Mouse (Mus musculus) frontal cortex, postnatal 14 days (tissue): ENCODE results near the gene Bbof1.

Experiments used
- DNase-seq, 2 experiments: peaks; one replicate each; pipeline ENCODE4 v3.0.0; 2022; ENCODE audit warnings: low spot score in 2 of 2

Bbof1 gene

DNA sequence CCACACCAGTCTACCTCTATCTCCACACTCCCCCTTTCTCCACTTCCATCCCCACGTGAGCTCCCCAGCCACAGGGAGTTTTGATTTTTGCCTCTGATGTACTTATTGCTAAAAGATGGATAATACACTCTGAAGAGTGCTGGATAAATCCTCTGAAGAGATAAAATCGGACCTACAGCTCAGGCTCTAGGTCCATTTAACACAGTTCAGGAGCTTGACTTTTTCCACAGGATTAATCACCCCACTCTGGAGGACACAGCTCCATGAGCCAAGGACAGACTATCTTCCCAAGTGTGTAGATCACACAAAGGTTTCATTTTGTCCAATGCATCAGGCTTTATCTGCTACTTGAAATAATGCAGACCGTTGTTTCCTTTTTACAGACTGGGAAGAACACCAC, 8.8 kb upstream of the Bbof1 start:
- DNase-seq = no peak

DNA sequence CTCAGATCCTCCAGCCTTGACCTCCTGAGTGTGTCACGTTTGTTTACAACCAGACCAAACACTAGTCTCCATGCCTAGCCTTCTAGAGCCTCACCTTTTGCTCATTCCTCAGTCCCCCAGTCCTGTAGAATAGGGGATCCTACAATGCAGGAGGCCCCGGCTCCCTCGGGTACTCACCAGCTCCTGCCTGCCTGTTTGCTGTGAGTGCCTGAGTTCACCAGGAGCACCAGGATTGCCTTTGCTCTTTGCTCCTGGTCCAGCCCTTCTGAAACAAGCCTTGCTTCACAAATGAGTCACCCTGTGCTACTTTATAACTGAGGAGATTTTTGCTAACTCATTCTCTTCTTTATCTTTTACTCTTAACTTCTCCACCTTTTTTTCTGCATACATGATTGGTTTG, 8.2 kb upstream of the Bbof1 start:
- DNase-seq = no peak

DNA sequence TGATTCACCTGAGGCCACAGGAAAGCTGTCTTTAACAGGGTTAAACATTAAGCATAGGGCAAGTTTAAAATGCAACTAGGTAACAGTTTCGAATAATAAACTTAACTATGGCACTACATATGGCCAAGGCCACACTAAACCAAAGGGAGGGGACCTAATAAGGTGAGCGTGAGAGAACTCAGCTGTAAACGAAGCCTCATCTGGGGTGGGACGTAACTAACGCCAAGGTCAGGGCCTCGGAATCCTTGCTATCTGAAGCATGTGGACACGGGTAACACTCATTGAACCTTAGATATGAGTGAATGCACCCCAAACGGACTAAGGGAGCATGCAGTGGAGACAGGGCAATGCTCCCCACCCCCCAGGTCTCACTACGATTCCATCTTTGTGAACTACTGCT, 5.9 kb upstream of the Bbof1 start:
- no peak for DNase-seq

DNA sequence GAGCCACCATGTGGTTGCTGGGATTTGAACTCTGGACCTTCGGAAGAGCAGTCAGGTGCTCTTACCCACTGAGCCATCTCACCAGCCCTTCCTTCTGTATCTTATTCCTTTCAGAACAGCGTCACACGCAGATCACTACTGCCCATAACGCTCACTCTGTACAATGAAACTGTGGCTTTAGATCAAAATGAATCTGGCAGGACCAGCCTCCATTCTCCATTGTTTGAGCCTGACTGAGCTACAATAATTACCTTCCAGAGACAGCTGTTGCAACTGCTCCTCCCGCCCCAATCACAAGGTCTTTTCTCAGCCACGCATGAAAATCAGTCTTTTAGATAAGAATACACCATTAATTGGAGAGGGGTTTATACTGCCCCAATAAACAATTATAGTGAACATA, 4.3 kb upstream of the Bbof1 start:
- DNase-seq = no peak

DNA sequence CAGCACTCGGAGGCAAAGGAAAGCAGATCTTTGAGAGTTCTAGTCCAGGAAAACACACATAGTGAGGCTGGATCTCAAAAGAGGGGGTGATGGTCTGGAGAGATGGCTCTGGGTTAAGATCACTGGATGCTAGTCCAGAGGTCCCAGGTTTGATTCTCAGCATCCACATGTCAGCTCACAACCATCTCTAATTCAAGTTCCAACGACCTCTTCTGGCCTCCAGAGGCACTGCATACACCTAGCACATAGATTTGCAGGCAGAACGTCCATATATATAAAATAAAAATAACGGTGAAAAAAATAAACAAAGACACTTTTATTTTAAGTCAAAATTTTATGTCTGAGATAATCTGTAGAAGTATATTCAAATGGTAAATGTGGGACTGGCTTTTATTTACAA, 1.6 kb upstream of the Bbof1 start:
- no peak for DNase-seq

DNA sequence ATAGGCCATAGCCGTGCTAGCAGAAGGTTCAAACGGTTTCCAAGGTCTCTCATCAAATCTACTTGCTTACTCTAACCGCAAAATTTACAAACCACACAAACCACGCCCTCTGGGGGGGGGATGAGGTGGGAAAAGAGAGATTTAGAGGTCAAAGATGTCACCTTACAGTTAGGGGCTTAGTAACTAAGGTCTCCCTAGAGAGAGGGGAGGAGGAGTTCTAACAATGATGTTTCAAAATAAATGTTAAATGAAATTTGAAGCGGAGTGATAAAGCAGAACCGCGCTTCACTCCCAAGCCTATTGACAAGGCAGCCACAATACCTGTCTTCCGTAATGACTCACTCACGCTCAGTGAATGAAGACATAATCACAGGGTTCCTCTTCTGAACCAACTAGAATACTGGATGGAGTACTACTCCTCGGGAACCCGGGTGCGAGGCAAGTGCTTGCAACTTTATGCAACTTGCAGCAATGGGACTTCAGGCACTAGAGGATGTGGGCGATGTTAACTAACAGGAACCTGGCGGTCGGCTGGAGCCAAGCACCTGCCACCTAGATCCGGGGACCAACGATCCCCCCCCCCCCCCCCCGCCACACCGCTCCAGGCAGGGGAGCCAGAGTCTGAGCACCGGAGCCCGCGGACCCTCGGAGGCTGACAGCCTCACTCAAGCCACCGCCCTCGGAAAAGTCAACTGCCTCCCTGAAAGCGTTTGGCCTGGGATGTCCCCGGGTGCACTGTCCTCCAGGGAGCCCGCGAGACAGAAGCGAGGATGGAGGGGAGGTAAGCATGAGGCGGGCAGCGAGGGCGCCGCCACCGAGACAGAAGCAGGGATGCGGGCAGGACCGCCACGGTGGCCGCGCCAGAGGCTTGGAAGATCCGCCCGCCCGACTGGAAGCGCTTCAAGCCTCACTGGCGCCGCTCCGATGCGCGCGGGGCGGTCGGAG, 725 bp upstream of the Bbof1 start:
- DNase-seq = peak; percentile 9 to 10

DNA sequence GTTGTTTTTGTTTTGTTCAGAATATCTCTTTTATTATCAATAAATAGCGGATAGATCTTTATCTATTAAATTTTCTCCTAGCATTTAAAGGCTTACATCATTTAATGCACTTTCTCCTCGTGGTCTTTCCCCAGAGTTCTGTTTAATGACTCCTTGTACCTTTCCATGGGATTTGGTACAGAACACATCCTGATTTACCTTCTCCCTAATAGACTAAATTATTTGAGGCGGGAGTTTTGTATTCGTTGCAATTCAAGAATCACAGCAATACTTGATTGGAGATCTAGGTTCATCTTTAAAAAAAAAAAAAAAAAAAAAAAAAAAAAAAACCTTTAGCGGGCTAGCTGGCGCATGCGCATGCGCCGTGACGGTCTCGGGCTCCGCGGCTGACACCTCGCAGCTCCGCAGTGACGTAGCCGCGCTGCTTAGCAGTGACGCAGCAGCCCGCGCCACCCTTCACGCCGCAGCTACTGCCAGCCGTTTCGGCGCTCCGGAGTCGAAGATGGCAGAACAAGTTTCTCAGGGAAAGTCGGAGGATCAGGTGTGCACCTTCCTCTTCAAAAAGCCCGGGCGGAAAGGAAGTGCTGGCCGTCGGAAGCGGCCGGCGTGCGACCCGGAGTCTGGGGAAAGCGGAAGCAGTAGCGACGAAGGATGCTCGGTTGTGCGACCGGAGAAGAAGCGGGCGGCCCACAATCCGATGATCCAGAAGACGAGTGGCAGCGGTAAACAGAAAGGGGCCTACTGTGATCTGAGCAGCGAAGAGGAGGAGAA, 8.1 kb downstream of the Bbof1 start, which contains the start of gene Rnf113a2:
Gene Rnf113a2, plus strand, starts transcription at position 363 of the 771 bp plus-strand sequence.
- DNase-seq = peak; percentile 72 to 74

DNA sequence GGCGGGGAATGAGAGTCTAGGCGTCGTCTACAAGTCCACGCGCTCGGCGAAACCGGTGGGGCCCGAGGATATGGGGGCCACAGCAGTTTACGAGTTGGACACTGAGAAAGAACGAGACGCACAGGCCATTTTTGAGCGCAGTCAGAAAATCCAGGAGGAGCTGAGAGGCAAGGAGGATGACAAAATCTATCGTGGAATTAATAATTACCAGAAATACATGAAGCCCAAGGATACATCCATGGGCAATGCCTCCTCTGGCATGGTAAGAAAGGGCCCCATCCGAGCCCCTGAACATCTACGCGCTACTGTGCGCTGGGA, 8.7 kb downstream of the Bbof1 start:
- DNase-seq = peak in 1 of 2 experiments; percentile 5

DNA sequence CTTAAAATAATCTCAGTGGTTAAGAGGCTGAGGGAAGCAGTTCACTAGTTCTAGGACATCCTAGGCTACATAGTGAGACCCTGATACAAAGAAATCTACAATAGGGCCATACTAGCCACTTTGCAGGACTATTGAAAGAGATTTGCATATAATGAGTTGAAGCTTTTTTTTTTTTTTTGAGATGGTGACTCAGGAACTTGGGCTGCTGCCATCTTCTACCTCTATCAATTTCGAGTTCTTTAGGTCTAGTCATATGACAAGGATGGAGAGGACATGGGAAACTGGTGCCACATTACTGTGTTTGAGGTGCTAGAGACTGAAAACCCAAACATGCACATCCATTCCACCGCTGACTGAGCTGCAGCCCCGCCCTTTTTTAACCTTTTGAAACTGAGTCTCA, 15.1 kb downstream of the Bbof1 start:
- DNase-seq = no peak

DNA sequence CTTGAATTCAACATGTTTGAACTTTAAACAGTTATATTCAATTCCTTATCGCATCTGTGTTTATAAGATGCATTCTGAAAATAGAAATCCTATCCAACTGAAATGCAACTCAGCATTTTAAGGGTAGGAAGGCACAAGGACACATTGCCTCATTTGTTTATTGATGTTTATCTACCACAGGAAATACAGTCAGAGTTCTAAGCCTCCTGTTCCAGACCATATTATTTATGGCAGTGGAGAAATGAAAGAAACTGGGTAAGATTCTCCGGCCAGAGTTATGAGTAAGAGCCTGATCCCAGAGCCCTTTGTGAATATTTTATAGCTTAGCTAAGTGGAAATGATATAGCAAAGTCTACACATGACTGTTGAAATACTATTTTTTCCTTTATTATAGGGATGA, 21.0 kb downstream of the Bbof1 start:
- no peak for DNase-seq

DNA sequence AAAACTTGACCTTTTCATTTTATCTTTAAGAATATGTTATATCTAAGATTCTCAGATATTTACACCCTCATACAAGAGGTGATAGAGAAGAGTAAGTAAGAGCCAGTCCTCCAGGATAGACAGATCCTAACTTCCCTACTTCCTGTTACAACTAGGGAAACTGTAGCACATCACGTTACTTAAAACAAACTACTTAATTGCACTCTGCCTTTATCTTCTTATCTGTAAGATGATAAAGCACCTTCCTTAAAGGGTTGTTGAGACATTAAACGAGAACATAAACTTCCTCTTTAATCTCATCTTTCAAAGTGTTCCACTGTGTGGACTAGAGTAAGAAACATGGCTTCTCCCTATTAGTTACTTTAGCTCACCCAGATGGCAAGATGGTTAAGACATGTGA, 29.8 kb downstream of the Bbof1 start:
- no peak for DNase-seq

DNA sequence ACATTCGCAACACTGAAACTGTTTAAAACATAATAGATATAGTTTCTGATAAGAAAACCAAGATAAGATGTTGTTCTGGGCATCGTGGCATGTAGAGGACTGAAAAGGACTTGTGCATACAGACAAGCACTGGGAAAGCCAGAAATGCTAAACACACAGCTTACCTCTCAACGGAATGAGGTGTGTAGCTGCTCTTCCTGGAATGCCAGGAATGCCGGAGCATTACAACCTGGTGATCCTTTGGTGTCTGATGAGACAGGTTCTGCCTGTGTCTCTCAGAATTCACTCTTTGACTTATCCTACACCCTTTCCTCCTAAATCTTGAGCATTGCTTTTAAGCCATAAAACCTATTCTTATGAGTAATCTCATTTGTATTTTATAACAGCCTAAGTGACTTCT, 33.7 kb downstream of the Bbof1 start:
- no peak for DNase-seq

DNA sequence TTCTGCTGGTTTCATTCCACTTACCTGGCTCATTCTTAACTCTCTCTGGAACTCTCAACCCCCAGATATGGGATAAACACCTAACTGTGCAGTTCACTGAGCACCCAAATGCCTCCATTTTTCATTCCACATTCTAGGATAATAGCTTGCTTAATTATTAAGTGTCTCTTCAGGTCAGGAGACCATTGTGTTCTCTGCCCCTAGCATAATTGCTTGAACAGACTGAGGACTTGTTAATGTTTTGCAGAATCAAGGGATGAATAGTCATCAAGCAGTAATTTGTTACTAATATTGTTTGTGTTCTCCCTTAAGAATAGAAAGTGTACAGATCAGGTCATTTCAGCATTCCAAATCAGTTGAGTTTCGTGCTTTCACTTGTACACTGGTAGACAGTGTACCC, 38.5 kb downstream of the Bbof1 start:
- DNase-seq = no peak

DNA sequence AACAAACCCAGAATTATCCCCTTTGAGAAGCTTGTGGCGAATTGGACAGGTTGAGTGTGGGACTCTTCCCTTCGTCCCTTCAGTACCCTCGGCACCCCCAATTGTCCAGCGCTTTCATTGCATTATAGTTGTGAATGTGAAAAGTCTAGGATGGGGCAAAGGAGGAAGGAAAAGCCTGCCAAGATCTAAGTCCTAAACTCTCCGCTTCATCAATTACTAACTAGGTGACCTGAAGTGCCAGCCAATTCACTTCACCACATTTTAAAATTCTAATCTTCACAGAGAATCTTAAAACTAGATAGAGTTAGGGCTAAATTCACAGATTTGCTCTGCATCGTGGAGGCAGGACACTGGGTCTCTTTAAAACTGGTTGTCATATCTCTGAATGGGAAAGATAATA, 39.3 kb downstream of the Bbof1 start:
- no peak for DNase-seq

DNA sequence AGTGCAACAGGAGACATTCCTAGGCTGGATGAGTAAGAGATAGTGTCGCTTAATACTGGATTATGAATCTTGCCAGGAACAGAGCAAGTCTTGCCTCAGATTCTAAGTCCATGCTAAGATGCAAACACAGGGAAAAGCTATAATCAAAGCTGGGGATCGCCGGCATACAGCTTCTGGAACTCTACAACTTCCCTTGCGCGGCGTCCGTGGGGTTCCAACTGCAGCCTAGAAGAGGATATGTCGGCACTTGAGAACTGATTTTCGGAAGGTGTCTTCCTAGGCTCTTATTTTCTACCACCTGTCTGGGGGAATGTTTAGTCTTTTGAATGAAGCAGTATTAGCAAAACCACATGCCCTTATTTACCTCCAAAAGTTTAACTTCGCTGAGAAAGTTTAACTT, 41.0 kb downstream of the Bbof1 start:
- DNase-seq = no peak

DNA sequence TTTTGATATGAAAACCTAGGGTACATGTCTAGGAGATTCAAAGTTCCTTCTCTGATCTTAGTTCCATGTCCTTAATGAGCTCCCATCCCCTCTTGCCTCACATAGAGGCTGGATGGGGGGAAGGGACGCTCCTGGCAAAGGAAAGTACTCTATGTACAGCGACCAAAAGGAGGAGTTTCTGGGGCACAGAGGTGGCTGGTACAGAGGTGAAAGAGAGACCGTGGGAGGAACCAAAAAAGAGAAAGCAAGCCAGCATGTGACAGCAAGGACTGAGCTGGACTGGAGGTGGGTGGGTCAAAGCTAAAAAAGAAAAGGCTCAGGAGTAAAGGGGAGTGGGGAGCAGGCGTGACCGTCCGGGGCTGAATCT, 41.5 kb downstream of the Bbof1 start:
- DNase-seq = no peak

DNA sequence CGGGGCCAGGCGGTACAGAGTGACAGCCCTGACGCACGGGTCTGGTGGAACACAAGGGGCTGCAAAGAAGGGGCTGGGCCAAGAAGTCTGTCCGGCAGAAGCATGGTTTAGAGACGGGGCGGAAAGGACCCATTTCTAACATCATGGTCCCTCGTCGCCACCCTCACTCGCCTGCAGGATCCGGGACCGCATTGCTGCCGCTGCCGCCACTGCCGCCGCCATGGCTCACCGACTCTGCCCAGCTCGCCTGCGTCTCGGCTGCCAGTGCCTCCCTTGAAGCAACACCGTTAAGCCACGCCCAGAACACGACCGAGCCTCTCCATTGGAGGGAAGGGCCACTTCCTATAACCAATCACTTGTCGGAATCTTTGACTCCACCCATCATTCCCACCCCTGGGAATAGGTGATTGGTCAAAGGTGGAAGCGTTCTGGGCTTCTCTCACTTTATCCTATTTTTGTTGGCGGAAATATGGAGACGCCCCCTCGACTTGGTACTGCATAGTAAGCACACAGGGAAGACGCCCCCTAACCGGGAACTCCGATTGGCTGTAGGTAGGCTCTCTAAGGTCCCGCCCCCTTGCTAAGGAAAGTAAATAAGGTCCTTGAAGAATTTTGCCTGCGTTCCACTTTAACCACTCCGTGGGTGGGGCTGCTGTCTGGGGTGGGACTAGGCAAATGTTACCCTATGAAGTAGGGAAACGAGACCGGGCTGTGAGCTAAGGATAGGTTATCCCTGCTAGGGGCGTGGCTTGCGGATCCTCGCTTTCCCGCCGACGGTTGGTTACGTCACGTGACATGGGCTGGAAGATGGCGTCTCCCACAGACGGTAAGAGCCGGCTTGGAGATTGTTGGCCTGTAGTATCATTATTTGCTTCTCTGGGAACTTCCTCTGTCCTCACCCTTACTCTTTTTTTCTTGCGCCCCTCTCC, 42.1 kb downstream of the Bbof1 start, which contains the start of the genes Aldh6a1 and Lin52:
Gene Aldh6a1, minus strand, starts transcription at position 287 of the 929 bp plus-strand sequence.
Gene Lin52, plus strand, starts transcription at position 705 of the 929 bp plus-strand sequence.
- DNase-seq = peak; percentile 97

DNA sequence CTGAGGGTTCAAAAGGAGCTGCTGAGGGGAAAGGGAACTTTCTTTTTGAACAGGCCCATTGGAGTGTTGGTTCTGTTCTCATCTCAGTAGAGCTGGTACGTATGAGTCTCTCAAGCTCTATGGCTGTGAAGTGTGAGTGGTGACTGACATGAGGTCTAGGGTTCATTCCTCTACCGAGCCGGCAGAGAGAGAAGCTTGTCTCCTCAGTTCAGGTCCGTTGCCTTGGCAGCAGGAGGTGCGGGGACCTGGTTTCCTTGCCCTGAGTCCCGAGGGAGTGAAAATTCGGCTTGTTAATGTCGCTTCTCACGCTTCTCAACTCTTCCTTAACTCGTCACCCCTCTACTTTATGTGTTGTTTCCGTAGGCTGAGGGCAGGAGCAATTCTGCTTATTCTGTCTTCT, 42.9 kb downstream of the Bbof1 start:
- DNase-seq = peak in 1 of 2 experiments; percentile 8

DNA sequence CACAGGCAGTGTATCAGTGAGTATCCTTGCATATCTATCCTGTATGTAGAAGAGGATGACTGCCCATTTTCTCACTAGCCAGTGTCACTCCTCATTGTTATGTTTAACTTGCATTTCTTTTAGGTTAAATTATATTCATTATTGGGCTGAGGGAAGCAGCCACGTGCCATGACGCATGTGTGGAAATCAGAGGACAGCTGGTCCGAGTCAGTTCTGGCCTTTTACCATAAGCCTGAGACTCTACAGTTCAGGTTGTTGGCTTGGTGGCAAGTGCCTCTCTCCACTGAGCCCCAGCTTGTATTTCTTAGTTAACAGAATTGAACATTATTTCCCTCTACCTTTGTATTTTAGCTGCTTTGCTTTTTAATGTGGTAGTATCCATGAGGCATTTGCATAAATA, 48.0 kb downstream of the Bbof1 start:
- DNase-seq = no peak

DNA sequence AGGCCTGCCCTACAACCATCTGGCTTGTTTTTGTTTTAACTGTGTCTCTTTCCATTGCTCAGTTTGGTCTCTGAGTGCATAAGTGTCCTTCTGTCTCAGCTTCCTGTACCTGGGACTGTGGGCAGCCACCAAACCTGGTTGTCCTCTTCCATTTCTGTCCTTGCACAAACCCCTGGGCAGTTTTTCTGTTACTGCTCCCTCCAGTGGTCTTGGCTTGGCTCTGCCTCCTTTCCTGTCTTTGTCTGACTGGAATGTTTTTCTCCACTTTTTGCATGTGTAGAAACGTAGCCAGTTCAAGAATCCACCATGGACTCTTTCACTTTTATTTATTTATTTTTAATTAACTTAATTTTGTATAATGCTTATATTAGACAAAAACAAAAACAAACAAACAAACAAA, 51.0 kb downstream of the Bbof1 start:
- DNase-seq = no peak

DNA sequence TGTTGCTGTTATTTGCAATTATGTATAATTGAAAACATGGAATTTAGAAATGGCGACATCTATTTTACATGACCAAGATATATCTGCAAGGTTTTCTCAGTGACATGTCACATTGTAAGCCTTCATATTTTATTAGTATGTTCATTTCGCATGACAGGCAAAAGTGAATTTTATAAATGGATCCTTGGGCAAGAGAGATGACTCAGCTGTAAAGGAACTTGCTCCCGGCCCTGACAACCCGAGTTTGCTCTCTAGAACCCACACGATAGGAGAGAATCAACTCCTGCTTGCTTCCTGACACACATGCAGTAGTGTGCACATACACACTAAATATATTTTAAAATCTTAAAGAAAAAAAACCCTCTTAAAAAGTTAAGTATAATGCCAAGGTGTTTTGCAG, 52.5 kb downstream of the Bbof1 start:
- no peak for DNase-seq

DNA sequence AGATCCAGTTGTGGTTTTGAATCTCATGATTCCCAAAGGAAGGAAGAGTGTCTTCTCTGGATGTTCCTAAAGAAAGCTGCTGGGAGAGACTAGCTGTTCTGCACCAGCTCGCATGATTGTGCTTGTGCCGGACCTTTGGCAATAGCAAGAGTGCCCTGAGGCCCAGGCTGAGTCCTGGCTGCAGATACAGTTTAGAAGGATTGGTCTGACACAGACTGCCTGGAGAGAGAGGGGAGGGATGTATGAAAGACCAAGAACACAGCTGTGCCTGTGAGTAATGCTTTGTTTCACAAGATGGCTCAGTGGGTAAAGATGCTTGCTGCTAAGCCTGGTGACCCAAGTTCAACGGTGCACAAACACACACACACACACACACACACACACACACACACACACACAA, 54.0 kb downstream of the Bbof1 start:
- DNase-seq = no peak
